Mouse (Mus musculus): ENCODE results near the gene Dap. TPM values are rescaled to one million over a fixed set of nuclear protein-coding genes. Genes with fewer than 3 reads are reported as not detected.

Dap gene
- 39.7 and 50.9 TPM in 2 replicates for polyA plus RNA-seq (2014; fragmentation: Nextera tagmentation; extraction: Ambion mirVana)

DNA sequence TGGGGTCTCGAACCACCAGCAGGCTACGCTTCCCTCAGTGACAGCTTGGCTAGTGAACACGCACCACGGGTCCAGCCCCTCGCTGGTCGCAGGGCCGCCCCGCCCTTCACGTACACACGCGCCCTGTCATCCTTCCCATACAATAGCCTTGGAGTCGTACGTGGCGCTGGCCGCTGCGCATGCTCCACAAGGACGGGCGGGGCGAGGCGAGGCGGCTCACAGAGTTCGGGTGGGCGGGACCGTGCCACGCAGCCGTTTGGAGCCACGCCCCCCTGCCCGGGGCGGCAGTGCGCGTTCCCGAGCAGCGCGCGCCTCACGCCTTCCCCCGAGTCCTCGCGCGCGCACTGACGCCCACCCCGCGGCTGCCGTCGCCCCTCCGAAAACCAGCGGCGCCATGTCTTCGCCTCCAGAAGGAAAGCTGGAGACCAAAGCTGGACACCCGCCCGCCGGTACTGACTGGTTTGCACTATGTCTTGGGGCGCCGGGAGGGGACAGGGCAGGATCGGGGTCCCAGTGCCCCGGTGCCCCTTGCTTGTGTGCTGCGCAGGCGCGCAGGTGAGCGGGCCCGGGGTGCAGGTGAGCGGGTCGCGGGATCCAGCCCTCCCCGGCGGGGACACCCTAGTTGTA lies at the start of gene Dap:
TSS of gene Dap (plus strand) at position 180 of the 627 bp plus-strand sequence.
- H3K27me3 ChIP-seq (ENCODE audit: control insufficient read depth, insufficient read depth, low read length): no peaks in the 10 kb centered on the region
- under 1% methylated on average over 65 of the region's 67 CpGs for WGBS
- peak within 1 kb of the TSS; percentile 78 for H3K4me2 ChIP-seq (replicated peaks; ENCODE audit: low read depth, low read length)
- H3K4me1 ChIP-seq (replicated peaks; ENCODE audit: control insufficient read depth, insufficient read depth, low read length): no peaks in the 10 kb centered on the region; the same call in 1 of the 2 replicates
- ATAC-seq (ENCODE audit: low FRiP score) (peak; percentile 99), DNase-seq (ENCODE audit: low spot score) (peak; percentile 98)
- H3K9ac ChIP-seq (ENCODE audit: low read depth, low read length): peak within 1 kb of the TSS; percentile 80
- no peaks in the 10 kb centered on the region for H3K36me3 ChIP-seq (ENCODE audit: control insufficient read depth, insufficient read depth, low read length)
- H3K4me3 ChIP-seq (ENCODE audit: low read depth, low read length): peak within 1 kb of the TSS; percentile 60
- no peaks in the 10 kb centered on the region for H3K9me3 ChIP-seq (ENCODE audit: control insufficient read depth, low read length)
- 0 out of 2 replicates have a peak within 1 kb of the TSS, but pooled peaks have one; percentile 36 for H3K27ac ChIP-seq (ENCODE audit: low read depth, low read length)

DNA sequence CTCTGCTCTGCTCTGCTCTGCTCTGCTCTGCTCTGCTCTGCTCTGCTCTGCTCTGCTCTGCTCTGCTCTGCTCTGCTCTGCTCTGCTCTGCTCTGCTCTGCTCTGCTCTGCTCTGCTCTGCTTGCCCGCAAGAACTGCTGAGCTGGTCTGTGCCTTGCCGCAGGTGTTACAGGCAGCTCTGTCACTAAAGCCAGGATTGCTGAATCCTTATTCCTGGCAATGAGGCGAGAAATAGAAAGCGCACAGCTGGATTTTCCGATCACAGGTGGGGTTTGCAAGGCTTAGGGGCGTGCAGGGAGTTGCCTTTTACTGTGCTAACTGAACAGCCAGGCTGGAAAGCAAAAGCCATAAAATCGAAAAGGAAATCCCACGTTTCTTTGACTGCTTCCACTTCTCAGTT lies 47.5 kb upstream of the Dap start:
- Histone ChIP-seq H3K36me3 (ENCODE audit: control insufficient read depth, insufficient read depth, low read length) (no peaks in the 10 kb centered on the region), H3K4me1 (replicated peaks; ENCODE audit: control insufficient read depth, insufficient read depth, low read length) (no peaks in the 10 kb centered on the region), H3K27ac (ENCODE audit: low read depth, low read length) (no peak overlapping the region), H3K9ac (ENCODE audit: low read depth, low read length) (no peak overlapping the region), H3K9me3 (ENCODE audit: control insufficient read depth, low read length) (no peaks in the 10 kb centered on the region), H3K4me3 (ENCODE audit: low read depth, low read length) (no peak overlapping the region), H3K4me2 (replicated peaks; ENCODE audit: low read depth, low read length) (no peak overlapping the region), H3K27me3 (ENCODE audit: control insufficient read depth, insufficient read depth, low read length) (no peaks in the 10 kb centered on the region)
- no peak for DNase-seq (ENCODE audit: low spot score)
- WGBS: 66% methylated on average over 8 of the region's 8 CpGs
- ATAC-seq (ENCODE audit: low FRiP score): no peak

DNA sequence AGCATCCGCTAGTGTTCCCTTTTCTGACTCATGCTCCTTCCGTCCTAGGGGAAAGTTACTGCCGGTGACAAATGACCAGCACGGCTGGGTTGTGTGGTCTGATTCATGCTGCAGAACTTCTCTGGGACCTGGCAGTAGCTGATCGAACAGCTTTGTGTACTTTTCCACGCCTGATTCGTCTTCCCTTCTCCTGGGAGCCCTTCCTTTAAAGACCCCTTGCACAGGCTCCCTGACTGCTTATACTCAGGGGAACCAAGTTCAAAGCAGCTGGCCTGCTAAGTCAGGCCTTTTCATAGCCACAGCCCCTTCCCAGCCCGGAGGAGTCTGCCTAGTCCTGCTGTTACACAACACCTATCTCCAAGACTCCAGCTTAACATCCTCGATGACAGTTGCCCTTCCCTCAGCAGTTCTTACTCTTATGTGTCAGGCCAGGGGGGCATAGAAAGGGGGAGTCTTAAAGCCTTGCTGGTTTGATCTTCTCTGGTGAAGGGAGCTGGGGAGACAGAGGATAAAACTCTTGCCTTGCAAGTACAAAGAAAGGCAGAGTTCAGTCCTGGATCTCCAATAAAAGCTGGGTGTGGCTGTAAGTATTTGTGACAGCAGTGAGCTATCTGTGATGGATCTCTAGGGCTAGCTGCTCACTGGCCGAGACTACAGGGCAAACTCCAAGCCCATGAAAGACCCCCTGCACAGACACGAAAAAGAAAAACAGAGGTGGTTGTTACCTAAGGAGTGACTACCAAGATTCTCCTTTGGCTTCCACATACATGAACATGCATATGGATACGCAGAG lies 39.3 kb upstream of the Dap start:
- H3K4me2 ChIP-seq (replicated peaks; ENCODE audit: low read depth, low read length): no peak overlapping the region
- H3K9ac ChIP-seq (ENCODE audit: low read depth, low read length): no peak overlapping the region
- no peak overlapping the region for H3K27ac ChIP-seq (ENCODE audit: low read depth, low read length)
- no peaks in the 10 kb centered on the region for H3K27me3 ChIP-seq (ENCODE audit: control insufficient read depth, insufficient read depth, low read length)
- no peak overlapping the region for H3K4me3 ChIP-seq (ENCODE audit: low read depth, low read length)
- 59% methylated on average over 12 of the region's 12 CpGs for WGBS
- DNase-seq (ENCODE audit: low spot score): no peak
- no peaks in the 10 kb centered on the region for H3K9me3 ChIP-seq (ENCODE audit: control insufficient read depth, low read length)
- H3K4me1 ChIP-seq (replicated peaks; ENCODE audit: control insufficient read depth, insufficient read depth, low read length): no peaks in the 10 kb centered on the region
- ATAC-seq (ENCODE audit: low FRiP score): no peak
- H3K36me3 ChIP-seq (ENCODE audit: control insufficient read depth, insufficient read depth, low read length): no peaks in the 10 kb centered on the region

DNA sequence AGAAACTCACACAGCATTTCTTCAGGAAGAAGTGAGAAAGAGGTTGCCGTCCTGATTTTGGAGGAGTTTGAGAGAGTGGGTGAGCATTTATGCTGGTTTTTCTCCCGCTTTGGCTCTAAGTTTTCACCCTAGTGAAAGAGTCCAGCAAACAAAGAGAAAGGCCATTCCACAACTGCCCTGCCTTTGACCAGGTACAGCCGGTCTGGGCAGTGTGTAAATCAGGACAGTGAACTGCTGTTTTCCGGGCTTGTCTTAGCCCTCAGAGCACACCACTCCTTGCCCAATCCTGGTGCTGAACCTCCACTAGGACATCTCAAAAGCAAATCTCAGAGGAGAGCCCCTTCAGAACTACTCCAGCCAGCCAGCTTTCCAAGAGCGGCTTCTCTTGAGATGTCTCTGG lies 38.6 kb upstream of the Dap start:
- Histone ChIP-seq H3K36me3 (ENCODE audit: control insufficient read depth, insufficient read depth, low read length) (no peaks in the 10 kb centered on the region), H3K9ac (ENCODE audit: low read depth, low read length) (no peak overlapping the region), H3K27ac (ENCODE audit: low read depth, low read length) (no peak overlapping the region), H3K4me2 (replicated peaks; ENCODE audit: low read depth, low read length) (no peak overlapping the region), H3K27me3 (ENCODE audit: control insufficient read depth, insufficient read depth, low read length) (no peaks in the 10 kb centered on the region), H3K4me3 (ENCODE audit: low read depth, low read length) (no peak overlapping the region), H3K9me3 (ENCODE audit: control insufficient read depth, low read length) (no peaks in the 10 kb centered on the region), H3K4me1 (replicated peaks; ENCODE audit: control insufficient read depth, insufficient read depth, low read length) (no peaks in the 10 kb centered on the region)
- ATAC-seq (ENCODE audit: low FRiP score): no peak
- no peak for DNase-seq (ENCODE audit: low spot score)
- WGBS: 81% methylated on average over 5 of the region's 5 CpGs

DNA sequence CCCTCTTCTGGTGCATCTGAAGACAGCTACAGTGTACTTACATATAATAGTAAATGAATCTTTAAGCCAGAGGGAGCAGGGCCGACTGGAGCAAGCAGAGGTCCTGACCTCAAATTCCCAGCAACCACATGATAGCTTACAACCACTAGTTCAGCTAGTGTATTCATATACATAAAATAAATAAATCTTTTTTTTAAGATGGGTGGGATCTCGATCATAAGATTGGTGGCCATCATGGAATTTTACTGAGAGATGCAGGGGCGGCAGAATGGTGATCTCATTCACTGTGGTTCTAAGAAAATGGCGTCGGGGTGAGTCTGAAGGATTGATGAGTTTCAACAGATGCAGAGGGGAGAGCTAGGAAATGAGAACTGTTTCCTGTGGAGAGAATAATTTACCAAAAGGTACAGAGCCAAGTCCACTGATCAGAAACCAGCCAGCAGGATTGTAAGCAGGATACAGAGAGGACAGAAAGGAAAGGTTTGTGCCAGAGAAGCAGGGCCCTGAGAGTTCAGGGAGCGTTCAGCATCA lies 37.7 kb upstream of the Dap start:
- no peaks in the 10 kb centered on the region for H3K27me3 ChIP-seq (ENCODE audit: control insufficient read depth, insufficient read depth, low read length)
- no peaks in the 10 kb centered on the region for H3K4me1 ChIP-seq (replicated peaks; ENCODE audit: control insufficient read depth, insufficient read depth, low read length)
- no peak overlapping the region for H3K4me3 ChIP-seq (ENCODE audit: low read depth, low read length)
- no peak overlapping the region for H3K9ac ChIP-seq (ENCODE audit: low read depth, low read length)
- DNase-seq (ENCODE audit: low spot score) (no peak), ATAC-seq (ENCODE audit: low FRiP score) (no peak)
- no peaks in the 10 kb centered on the region for H3K9me3 ChIP-seq (ENCODE audit: control insufficient read depth, low read length)
- H3K27ac ChIP-seq (ENCODE audit: low read depth, low read length): no peak overlapping the region
- no peak overlapping the region for H3K4me2 ChIP-seq (replicated peaks; ENCODE audit: low read depth, low read length)
- 81% methylated on average over 6 of the region's 6 CpGs for WGBS
- no peaks in the 10 kb centered on the region for H3K36me3 ChIP-seq (ENCODE audit: control insufficient read depth, insufficient read depth, low read length)

DNA sequence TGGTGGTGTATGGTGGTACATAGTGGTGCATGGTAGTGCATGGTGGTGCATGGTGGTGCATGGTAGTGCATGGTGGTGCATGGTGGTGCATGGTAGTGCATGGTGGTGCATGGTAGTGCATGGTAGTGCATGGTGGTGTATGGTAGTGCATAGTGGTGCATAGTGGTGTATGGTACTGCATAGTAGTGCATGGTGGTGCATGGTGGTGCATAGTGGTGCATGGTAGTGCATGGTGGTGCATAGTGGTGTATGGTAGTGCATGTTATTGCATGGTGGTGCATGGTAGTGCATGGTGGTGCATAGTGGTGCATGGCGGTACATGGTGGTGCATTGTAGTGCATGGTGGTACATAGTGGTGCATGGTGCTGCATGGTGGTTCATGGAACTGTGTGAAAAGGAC lies 31.6 kb upstream of the Dap start:
- DNase-seq (ENCODE audit: low spot score) (no peak), ATAC-seq (ENCODE audit: low FRiP score) (no peak)
- WGBS: 90% methylated on average over 1 of the region's 1 CpGs
- no peak overlapping the region for H3K27ac ChIP-seq (ENCODE audit: low read depth, low read length)
- H3K9me3 ChIP-seq (ENCODE audit: control insufficient read depth, low read length): no peaks in the 10 kb centered on the region
- no peak overlapping the region for H3K9ac ChIP-seq (ENCODE audit: low read depth, low read length)
- no peak overlapping the region for H3K4me3 ChIP-seq (ENCODE audit: low read depth, low read length)
- no peak overlapping the region for H3K4me2 ChIP-seq (replicated peaks; ENCODE audit: low read depth, low read length)
- no peaks in the 10 kb centered on the region for H3K27me3 ChIP-seq (ENCODE audit: control insufficient read depth, insufficient read depth, low read length)
- H3K36me3 ChIP-seq (ENCODE audit: control insufficient read depth, insufficient read depth, low read length): no peaks in the 10 kb centered on the region
- H3K4me1 ChIP-seq (replicated peaks; ENCODE audit: control insufficient read depth, insufficient read depth, low read length): no peaks in the 10 kb centered on the region

DNA sequence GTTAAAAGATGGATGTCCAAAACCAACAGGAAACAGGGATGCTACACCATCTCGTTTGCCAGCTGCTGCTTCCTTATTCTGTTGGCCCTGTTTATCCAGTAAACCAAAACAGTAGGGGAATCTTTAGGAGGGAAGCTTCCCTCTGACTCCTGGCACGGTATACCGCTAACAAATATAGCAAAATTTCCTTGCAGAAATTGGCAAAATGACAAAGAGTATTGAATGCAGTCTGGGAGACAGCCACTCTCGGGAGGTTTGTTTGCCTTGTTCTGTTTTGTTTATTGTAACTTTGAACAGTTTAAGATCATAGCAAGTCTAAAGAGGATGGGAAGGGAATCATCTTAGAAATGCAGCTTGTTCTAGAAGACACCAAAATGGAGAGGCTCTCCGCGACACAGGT lies 28.3 kb upstream of the Dap start:
- Histone ChIP-seq H3K36me3 (ENCODE audit: control insufficient read depth, insufficient read depth, low read length) (no peaks in the 10 kb centered on the region), H3K9me3 (ENCODE audit: control insufficient read depth, low read length) (no peaks in the 10 kb centered on the region), H3K4me1 (replicated peaks; ENCODE audit: control insufficient read depth, insufficient read depth, low read length) (no peaks in the 10 kb centered on the region), H3K27ac (ENCODE audit: low read depth, low read length) (no peak overlapping the region), H3K9ac (ENCODE audit: low read depth, low read length) (no peak overlapping the region), H3K4me2 (replicated peaks; ENCODE audit: low read depth, low read length) (no peak overlapping the region), H3K27me3 (ENCODE audit: control insufficient read depth, insufficient read depth, low read length) (no peaks in the 10 kb centered on the region), H3K4me3 (ENCODE audit: low read depth, low read length) (no peak overlapping the region)
- ATAC-seq (ENCODE audit: low FRiP score) (no peak), DNase-seq (ENCODE audit: low spot score) (no peak)
- 90% methylated on average over 6 of the region's 6 CpGs for WGBS

DNA sequence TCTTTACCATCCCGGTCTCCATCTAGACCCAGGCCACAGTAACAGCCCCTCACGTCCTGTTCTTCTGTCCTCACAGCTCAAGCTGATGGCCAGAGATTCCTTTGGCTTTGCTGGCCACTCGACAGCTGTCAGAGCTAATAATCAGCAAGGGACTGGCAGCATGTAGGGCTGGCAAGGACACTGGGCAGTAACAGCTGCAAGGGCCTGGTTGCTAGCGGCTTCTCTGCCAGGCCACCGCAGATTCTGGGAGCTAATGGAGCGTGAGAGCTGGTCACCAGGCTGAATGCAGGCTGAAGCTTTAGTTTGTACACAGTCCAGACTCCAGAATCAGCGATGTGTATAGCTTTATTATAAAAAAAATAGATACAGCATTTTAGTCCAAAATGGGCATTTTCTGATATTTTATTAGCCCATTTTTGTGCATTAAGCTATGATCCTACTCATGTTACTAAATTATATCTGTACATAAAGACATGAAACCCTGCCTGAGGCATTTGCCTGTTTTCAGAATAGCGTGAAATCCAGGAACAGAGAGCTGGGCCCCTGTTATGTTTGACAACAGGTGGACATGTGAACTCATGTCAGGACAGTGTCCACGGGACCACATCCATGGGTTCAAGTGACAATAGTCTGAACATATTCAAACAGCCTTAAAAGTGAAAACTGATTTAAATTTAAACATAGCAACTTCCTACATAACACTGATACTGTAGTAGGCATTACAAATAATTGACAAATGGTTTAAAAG lies 16.6 kb upstream of the Dap start:
- H3K9ac ChIP-seq (ENCODE audit: low read depth, low read length): no peak overlapping the region
- H3K4me2 ChIP-seq (replicated peaks; ENCODE audit: low read depth, low read length): no peak overlapping the region
- WGBS: 78% methylated on average over 9 of the region's 9 CpGs
- ATAC-seq (ENCODE audit: low FRiP score) (no peak), DNase-seq (ENCODE audit: low spot score) (no peak)
- H3K4me3 ChIP-seq (ENCODE audit: low read depth, low read length): no peak overlapping the region
- no peaks in the 10 kb centered on the region for H3K27me3 ChIP-seq (ENCODE audit: control insufficient read depth, insufficient read depth, low read length)
- H3K36me3 ChIP-seq (ENCODE audit: control insufficient read depth, insufficient read depth, low read length): no peaks in the 10 kb centered on the region
- H3K4me1 ChIP-seq (replicated peaks; ENCODE audit: control insufficient read depth, insufficient read depth, low read length): no peaks in the 10 kb centered on the region
- H3K9me3 ChIP-seq (ENCODE audit: control insufficient read depth, low read length): no peaks in the 10 kb centered on the region
- H3K27ac ChIP-seq (ENCODE audit: low read depth, low read length): no peak overlapping the region

Measured in hindbrain, embryonic 11.5 days (tissue).